Mouse (Mus musculus) fat pad, adult 2 months (tissue): Measurements from ENCODE around the gene Nrgn.

ENCODE experiments used
- DNase-seq: peaks from one replicate; pipeline ENCODE4 v3.0.0-alpha.2; 2011; ENCODE audit warnings: low read depth, low spot score; ENCODE audit errors: extremely low read depth

Gene Nrgn

DNA sequence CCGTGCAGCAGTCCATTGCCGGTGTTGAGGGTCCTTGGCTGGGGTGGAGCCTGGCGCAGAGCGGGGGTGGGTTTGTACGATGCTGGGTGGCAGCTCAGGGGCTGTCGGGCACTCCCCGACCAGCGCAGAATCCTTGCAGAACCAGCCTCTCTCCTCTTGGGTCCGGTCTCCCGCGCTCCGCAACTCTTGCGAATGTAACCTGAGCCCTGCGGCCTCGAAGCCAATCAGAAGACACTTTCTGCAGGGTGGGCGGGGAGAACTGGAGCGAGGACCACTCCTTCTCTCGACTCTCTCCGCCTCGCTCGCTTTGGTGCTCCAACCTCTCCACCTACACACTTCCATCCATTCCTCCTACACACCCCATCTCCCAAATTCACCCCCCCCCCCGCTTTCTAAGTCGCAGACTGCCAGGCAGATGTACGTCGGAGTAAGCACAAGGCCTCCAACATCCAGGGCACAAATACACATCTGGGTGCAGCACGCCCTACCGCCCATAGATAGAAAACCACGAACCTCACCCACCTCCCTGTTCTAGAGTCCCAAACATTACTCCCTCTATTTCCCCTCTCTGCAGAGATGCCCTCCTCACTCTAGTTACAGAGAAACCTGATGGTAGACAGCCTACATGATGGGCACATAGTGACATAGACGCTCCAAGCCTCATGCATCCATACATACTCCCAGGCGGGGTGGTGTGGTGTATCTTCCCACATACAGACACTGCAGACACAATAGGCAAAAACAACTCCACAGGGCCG, at the start of gene Nrgn:
Gene Nrgn (minus strand): TSS at position 369 of the 758 bp plus-strand sequence.
- DNase-seq = no peak

DNA sequence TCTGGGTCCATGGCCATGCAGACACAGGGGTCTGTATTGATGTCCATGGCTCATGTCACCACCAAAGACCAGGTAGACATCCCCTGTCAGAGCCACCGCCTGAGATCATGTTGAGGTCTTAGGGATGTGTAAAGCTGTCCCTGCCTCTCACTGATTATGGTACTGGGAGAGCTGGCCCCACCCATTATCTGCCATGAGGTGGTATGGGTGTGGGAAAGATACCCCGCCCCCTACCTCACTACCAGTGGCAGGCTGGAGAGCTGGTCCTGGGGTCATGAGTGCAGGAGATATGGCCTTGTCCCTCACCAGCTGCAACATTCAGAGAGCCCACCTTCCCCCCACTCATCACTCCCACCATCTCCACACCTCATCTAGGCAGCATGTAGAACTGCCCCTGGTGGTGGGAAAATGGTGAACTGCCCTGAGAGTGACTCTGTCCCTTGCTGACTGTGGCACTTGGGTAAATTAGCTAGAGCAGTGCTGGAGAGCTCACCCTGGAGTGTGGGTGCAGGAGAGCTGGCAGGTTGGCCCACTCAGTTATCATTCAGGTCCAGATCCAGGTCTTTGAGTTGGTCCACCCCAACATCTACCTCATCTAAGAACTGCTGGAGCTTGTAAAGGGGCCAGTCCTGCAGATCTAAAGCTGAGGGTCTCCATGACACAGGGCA, 48.0 kb upstream of the Nrgn start:
- DNase-seq = no peak

DNA sequence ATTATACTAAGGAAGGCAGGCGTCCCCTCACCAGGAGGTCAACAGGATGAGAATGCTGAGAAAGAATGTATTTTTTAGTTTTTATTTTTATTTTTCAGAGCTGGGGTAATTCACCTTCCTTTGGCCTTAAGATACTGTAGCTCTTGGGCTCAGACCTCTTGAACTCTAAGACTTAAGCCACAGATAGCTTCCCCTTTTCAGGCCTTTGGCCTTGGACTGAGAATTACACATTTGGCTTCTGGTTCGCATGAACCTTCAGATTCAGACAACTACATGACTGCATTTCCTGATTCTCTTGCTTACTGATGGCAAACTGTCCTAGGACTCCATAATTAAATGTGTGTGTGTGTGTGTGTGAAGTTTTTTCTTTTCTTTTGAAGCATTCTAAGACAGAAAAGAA, 45.9 kb upstream of the Nrgn start:
- DNase-seq = no peak

DNA sequence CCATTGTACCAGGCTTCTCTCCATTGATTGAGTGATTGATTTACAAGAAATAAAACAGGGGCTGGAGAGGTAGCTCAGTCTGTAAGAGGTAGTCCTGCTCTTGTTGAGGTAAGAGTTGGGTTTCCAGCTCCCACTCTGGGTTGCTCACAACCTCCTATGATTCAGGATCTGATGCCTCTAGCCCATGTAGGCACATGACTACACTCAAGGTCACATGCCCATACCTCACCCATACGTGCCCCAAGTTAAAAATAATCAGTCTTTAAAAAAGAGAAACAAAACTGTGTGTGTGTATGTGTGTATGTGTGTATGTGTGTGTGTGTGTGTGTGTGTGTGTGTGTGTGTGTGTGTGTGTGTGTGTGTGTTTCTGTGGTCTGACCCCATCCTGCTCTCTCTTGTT, 42.9 kb upstream of the Nrgn start:
- DNase-seq = no peak

DNA sequence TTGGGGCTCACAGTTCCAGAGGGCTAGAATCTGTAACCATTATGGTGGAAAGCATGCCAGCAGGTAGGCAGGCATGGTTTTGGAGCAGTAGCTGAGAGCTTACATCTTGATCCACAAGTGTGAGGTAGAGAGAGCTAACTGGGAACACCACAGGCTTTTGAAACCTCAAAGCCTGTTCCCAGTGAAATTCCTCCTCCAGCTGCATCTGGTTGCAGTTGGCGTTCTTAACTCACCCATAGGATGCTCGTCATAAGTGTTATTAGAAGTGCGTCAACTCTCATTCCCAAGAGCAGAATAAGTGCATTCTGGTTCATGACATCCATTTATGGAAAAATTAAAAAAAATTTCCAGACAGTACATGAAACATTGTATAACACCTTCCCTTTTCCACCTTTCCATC, 41.0 kb upstream of the Nrgn start:
- no peak for DNase-seq

DNA sequence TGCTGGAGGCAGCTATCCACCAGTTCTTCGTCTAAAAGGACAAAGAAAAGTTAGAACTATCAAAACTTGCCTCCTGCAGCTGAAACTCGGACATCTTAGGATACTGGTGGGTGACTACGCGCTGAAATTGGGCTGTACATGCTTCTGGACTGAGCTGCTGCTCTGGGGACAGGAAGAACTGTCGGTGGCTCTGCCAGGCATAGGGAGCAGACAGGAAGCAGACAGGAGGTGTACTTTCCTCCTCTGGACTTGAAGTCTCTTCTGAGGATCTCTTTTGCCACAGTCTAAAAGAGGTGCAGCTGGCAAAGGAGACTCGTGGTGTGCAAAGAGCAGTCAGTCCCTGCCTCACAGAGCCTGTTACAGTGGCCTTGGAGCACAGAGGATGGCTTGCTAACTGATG, 39.9 kb upstream of the Nrgn start:
- no peak for DNase-seq

DNA sequence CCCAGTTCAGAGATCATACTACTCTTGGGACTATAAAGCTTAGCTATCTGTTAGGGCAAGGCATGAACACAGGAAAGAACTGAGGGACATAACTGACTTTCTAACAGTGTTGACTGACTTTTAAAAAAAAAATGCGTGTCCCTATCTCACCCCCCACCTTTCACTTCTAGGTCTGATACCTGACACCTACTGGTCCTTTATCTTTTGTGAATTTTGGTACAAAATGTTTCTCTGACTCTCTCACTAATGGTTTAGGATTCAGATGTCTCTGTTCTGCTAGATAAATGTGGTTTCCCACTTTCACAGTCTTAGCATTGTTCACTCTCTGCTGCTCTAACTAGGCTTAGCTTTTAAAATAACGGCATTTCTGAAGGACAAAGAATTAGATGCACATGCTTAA, 39.3 kb upstream of the Nrgn start:
- DNase-seq = no peak

DNA sequence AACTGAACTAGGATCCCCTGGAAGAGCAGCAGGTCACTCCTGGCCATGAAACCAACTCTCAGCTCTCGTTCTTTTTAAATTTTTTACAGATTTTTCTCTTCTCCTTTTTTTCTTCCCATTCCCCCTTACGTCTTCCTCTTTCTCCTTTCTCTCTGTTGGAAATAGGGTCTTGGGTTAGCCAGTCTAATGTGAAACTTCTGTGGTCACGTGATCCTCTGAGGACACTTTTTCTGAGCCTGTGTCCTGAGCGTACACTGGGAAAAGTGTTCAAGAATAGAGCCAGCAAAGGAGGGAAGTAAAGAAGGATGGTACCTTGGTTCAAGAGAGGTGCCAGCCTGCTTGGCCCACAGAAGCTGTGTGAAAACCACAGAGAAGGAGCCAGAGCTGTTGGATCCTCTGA, 37.7 kb upstream of the Nrgn start:
- DNase-seq = no peak

DNA sequence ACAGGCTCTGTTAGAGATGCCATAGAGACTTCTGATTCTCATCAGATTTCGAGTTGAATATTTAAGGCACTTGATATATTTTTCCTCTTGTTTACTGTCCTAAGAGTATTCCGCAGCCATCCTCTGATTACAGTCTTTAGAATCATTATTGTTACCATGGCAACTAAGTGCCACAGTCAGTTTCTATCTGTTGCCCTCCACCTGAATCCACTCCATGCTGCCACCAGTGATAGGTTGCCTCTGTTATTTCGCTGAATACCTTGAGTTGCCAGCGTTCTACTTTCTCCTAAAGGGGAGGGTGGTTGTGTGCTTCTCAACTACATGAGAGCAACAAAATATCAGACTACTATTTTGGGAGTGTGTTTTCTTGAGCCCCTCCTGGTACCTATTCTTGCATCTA, 34.0 kb upstream of the Nrgn start:
- DNase-seq = no peak

DNA sequence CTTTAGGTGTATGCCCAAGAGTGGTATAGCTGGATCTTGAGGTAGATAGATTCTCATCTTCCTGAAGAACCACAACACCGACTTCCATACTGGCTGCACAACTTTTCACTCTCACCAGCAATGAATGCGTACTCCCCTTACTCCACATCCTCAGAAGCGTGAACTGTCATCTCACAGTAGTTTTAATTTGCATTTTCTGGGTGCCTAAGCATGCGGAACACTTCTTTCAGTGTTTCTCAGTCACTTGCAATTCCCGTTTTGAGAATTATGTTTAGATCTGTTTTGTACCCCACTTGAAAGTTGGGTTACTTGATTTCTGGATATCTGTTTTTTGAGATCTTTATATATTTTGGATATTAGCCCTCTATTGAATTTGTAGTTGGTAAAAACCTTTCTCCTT, 30.9 kb upstream of the Nrgn start:
- DNase-seq = no peak

DNA sequence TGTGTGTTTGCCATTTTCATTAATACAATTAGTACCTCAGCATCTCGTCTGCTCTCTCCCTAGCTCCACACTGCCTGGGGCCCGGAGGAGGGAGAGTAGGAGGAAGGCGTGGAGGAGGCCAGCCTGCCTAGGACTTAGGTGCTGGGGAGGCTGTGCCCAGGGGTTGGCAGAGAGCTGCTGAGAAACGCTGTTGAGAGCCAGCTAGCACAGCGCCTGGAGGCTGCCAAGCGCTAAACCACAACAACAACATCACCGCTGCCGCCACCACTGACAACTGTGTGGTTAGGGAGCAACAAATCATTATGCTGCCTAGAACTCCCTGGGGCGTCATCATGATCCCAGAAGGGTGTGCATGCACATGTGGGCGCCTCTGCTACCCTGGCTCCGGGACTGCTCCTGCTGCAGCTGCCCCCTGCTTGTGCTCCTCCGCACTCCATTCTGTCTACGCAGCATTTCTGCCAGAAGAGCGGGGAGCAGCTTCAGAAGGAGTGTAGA, 23.8 kb upstream of the Nrgn start:
- DNase-seq = peak; percentile 42

DNA sequence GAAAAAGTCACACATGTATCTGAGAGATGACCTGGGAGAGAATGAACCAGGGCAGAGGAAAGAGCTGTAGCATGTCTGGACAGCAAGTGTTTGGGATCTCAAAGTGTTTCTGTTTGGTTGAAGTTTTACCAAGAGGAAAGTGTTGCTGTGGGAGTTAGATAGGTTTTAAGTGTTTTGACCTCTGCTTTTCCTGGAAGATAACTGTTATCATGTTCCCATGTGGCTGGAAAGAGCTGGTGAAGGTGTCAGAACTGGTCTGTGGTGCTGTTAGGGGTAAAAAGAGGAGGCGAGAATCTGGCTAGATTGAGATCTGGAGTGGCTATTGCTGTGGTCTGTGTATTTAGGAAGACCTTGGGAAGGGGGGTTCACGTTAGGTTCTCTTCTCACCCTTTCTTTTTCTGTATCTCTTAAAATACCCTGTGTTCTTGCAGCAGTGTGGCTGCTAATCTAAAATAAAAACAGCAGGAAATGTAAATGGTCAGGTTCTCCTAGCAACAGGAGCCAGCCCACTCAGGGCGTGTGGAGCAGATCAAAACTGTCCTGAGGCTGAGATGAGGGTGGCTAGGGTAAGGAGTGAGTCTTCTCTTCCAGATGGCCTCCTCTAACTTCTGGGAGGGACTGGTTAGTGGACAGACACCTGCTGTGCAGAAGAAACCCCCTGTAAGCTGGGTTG, 19.6 kb upstream of the Nrgn start:
- no peak for DNase-seq

DNA sequence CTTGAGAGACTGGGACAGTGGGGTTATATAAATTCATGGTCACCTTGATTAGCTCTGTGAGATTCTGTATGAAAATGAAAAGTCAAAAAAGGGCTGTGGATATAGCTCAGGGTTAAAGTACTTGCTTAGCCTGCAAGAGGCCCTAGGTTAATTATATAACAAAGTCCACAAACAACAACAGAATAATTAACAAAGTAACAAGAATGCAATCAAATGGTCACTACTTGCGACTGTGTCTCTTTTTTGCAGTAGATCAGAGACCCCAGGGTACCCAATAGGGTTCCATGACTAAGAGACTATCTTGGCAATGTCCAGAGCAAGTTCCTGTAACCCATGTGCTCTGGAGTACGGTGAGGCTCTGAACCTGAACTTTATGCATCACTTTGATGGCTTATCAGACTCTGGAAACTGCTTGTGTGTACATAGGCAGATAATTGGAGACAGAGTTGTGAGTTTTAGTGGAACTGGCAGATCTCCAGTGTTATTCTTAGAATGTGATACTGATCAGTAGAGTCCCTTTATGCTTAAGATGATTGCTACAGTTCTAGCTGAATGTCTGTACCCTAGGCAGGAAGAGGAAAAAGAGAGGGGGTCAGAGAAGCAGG, 16.6 kb upstream of the Nrgn start:
- no peak for DNase-seq

DNA sequence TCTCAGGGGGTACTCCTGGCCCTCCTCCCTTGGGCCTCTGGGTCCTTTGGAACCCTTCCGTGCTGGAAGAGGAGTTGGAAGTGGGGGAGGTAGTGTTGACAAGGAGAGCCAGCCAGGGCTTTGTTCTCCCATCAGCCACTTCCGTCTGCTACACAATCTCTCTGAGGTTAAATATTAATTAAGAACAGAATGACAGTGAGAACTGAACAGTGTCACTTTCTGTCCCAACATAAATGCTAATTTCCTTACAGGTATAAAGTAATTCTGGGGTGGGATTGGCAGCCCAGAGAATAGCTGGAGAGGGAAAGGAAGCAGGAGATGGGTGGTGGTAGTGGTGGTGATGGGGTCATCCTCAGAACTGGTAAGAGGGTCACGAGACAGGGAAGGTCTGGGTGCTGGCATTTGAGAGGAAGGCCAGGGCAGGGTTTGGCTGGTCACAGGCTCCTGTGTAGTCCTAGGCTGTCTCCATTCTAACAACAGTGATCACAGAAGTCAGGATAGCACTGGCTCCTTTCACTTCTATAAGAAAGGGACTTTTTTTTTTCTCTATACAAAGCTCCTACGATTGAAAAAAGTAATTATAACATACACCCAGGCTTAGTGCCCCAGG, 16.0 kb upstream of the Nrgn start:
- DNase-seq = no peak

DNA sequence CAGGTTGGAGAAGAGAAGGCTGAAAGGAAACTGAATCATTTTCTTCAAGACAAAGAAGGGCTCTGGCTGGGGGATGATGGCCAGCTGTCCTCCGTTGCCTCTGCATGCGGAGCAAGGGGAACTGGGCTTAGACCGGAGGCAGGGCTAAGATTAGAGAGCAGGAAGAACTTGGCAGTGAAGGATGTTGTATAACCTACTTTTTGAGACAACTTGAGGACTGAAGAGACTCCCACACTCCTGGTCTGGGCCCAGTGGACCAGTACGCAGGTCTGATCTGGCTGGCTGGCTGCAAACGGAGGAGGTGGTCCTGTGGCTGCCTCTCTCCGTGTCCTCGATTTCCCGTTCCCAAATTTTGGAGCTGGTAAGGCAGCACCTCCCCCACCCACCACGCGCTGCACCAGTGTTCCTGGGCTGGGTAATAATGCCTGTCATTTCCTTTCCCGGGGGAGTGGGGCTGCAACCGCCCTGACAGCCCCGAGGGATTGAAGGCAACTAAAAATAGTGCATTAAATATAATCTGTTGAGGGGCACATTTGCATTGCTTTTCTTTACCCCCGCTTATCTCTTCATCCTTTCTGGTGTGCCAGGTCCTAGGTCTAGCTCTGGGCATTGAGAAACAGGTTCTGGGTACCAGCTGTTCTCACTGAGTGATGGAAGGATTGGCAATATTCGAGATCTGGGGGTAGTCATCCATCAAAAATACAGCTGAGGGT, 15.3 kb upstream of the Nrgn start:
- no peak for DNase-seq

DNA sequence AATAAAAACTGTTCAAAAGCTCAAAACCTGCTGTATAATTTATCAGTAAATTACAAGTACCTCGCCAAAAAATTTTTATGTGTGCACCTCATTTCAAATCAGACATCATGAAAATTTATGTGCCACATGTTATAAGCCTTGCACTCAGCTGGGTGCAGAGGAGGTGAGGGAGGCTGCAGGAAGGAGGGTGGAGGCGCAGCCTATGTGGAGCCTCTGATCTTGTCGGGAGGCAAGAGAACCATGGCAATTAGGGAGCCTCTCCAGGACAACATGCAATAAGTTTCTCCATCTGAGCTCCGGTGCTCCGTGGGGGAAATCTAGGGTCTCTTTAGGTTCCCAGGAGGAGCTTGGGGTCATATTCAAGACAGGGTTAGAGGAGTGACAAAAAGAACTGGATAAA, 14.8 kb upstream of the Nrgn start:
- DNase-seq = no peak

DNA sequence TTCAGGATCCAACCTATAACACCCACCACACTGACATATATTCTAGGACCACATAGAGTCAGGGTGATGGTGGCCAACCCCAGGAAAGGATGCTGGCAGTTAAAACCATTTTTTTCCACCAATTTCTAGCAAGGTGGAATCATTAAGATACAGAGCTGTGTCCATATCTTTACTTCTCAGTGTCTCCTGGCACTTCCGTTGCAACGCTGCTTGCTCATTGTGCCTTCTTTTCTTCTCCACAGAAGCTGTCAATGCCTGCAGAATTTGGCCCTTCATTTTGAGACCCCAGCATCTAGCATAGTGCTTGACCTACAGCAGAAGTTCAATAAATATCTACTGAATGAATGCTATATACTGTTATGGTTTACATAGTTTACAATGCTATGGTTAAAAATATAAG, 14.3 kb upstream of the Nrgn start:
- DNase-seq = no peak

DNA sequence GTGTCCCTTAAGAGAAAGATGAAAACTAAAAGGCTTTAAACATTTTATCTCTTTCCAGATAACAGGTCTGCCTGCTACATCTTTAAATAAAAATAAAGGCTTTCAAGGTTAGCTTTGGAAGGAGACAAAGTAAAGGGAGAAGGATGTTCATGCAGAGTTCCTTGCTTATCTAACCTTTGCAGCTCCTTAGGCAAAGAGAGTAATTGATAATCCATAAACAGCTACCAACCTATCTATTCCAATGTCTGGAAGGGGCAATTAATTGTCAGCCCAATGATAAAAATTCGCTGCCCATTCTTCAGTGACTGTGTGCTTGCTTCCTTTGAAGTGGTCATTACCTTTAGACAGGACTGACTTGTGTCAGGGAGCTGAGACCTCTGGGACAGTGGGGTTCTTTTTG, 11.1 kb upstream of the Nrgn start:
- DNase-seq = no peak

DNA sequence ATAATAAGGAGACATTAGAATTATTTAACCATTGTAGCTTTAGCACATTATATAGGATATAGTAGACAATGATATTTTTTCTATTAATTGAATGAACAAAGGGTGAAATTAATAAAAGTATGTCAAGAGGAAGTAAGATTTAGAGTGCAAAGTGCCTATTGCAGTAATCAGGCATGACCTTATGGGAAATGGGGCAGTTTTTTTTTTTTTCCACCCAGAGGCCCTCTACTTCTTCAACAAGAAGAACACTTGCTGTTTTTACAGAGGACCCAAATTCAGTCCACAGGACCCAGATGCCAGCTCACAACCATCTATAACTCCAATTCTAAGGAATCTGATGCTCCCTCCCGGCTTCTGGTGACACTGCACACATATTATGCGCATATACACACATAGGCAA, 7.9 kb upstream of the Nrgn start:
- no peak for DNase-seq

DNA sequence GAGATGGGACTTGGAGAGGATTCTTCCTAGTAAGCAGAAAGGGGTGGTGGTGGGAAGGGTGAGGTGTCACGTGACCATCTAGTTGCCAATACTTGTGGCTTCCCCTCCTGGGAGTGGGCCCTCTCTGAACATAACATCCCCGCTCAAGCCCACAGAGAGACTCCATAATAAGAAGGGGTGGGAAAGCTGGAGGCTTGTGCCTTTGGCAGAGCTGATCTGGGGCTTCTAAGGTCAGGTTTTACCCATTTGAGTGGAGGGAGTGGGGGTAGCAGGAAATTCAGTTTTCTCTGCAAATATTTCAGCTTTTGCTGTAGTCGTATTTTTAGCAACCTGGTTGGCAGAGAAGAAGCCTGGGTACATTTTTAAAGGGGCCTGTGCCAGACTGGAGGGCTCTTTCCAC, 3.7 kb upstream of the Nrgn start:
- no peak for DNase-seq
